Mouse (Mus musculus): Measurements from ENCODE around the gene 2010111I01Rik.

2010111I01Rik gene

GRCm38 (mm10) chr13:63247631-63248030, 282.9 kb downstream of the 2010111I01Rik start:
- DNase-seq, result no peak

- no peak for DNase-seq
These were observed 283.6 kb downstream of the 2010111I01Rik start for GRCm38 (mm10) chr13:63248318-63248717.

DNA sequence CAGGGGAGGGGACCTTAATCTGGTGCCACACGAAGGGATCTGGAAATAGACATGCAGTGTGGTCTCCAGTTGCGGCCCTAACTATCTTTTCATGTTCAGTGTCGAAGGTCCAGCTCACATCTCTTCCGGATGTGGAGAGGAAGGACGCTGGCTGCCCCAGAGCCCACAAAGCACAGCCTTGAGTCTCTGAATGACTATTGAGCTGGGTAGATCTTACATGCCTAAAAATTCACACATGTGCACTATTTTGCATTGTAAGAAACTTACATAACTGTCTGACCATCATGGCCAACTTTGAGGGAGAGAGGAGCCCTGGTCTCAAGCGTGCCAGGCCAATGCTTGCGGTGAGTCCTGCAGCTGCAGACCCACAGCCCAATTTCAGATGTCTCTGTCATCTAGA, 284.5 kb downstream of the 2010111I01Rik start:
- no peak for DNase-seq

- no peak for DNase-seq
These were observed 285.2 kb downstream of the 2010111I01Rik start for GRCm38 (mm10) chr13:63249741-63250431.

GRCm38 (mm10) chr13:63250441-63250980, 285.8 kb downstream of the 2010111I01Rik start:
- no peak for DNase-seq

GRCm38 (mm10) chr13:63251118-63251889, 286.6 kb downstream of the 2010111I01Rik start:
- DNase-seq, result no peak

DNA sequence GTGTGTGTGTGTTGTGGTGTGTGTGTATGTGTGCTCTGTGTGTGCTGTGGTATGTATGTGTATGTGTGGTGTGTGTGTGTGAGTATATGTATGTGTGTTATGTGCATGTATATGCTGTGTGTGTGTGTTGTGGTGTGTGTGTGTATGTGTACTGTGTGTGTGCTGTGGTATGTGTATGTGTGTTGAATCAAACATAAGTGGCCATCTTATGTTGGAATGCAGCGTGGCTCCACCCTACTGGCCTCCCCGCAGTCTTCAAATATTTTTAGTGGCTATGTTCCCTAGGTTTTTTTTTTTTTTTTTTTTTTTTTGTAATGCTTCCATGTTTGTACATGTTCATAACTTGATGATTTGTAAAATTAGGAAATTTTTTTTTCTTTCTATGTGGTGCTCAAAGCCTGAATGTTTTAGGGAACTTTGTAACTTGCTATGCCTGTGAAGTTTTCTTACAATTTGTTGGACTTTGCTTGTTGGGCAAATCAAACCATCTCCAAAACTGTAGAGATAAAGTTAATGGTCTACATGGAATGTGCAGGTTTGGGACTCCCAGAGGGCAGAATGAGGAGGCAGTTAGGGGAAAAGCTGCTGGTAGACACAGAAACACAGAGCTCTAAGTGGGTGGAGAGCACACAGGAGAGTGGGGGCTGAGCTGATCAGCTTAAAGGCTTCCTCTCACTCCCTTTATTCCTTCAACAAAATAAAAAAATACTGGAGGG, 287.8 kb downstream of the 2010111I01Rik start:
- DNase-seq, result no peak

GRCm38 (mm10) chr13:63253147-63253546, 288.5 kb downstream of the 2010111I01Rik start:
- no peak for DNase-seq

GRCm38 (mm10) chr13:63253886-63254636, 289.4 kb downstream of the 2010111I01Rik start:
- no peak for DNase-seq

- no peak for DNase-seq
These were observed 290.9 kb downstream of the 2010111I01Rik start for GRCm38 (mm10) chr13:63255519-63256011.

DNA sequence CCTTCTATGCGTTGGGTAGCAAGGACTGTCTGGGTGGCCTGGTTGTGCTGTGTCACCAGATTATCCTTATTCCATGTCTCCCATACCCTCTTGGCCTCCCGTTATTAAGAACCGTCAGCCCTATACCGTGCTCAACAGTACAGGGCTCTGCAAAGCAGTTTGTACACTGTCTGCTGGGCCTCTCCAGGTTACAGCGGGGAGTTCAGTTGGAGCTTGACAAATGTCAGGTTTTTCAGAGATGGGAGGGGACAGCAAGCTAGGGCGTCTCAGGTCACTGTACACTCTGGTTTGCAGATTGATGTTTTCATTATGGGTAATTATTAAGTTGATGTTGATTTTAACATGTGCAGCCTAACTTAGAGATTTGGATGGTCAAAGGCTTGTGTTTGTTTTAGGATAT, 291.5 kb downstream of the 2010111I01Rik start:
- no peak for DNase-seq

GRCm38 (mm10) chr13:63256807-63257206, 292.1 kb downstream of the 2010111I01Rik start:
- peak; percentile 63 for DNase-seq

DNA sequence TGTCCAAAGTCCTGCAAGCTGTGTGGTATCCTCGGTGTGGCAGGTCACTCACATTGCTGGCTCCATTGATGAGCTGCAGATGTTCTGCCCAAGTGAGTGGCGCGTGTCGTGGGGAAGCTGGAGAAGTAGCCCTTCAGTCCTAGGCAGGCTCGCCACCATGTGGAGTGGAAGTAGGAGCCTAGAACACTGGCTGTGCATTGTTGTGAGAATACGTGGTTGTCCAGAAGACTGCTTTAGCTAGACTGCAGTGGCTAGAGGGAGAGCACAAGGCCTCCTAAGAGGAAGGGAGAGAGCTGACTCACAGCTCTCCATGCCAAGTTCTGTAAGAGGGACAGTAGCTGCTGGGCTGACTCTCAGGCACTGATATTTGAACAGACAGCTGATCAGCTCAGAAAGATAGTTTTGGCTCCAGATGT, 293.5 kb downstream of the 2010111I01Rik start:
- no peak for DNase-seq

GRCm38 (mm10) chr13:63258671-63259070, 294.0 kb downstream of the 2010111I01Rik start:
- no peak for DNase-seq

GRCm38 (mm10) chr13:63260133-63260532, 295.4 kb downstream of the 2010111I01Rik start:
- DNase-seq, result no peak

DNA sequence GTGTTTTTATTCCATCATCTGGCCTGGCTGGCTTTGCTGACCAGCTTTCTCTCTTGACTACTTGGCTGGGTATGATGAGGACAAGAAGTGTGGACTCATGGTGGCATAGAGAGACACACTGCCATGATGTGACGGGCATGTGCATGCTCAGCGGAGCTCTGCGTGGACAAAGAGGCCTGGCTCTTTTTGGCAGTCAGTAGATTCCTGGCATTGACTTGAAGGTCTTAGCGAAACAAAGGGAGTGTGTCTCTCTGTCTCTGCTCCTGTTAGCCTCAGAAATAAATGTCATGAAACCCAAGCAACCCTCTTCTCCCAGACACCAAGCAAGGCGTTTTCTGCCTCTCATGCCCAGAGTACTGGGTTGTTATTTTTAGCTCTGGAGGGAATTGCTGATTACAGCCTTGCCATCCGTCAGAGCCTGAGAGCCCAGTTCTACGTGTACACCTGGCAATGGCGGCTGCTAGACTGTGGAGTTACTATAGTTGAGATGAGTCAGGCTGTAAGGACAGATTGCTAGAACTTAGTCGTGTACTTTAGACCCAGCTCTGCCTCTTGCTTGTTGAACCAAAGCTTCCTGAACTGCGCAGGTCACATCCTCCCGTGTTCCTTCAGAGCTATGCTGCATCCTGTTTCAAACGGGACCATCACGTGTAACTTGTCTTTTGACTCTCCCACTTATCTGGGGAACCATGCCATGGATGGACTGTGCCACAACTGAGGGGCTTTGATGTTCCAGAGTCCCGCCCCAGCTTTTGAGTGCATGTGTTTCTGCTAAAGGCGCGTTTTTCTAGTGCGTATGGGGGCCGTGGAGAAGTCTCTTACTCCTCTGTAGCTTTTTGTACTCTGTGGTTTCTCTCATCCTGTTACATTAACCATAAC, 296.3 kb downstream of the 2010111I01Rik start:
- DNase-seq, result no peak

GRCm38 (mm10) chr13:63261676-63262075, 297.0 kb downstream of the 2010111I01Rik start:
- no peak for DNase-seq

DNA sequence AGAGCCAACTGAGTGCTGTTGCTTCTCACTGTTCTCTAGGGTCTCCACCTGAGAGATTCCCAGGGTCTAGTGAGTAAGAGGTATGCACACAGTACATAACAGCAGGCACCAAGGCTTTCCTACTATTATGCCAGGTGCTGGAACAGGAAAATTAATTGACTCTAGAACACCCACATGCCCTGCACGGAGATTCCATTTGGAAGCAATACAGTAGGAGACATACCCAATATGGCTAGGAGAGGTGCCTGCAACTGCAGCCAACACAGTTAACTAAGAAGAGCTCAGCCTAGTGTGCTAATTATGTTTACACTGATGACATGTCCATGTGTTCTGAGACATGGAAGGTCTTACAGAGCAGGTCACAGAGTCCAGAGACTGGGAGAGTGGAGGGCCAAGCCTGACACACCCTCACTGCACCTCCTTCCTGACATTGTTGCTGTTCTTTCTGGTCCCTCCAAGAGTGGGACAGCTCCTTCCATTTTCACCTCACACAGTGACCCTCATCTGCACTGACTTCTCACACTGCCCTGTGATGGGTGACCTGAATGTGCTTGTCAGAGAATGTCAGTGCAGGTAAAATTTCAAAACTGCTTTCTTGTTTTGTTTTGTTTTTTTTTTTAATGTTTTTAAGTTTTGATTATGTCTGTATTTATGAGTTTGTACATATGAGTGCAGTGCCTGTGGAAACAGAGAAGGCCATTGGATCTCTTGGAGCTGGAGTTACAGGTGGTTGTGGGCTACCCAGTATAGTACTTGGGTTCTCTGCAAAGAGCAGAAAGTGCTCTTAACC, 297.7 kb downstream of the 2010111I01Rik start:
- no peak for DNase-seq

DNA sequence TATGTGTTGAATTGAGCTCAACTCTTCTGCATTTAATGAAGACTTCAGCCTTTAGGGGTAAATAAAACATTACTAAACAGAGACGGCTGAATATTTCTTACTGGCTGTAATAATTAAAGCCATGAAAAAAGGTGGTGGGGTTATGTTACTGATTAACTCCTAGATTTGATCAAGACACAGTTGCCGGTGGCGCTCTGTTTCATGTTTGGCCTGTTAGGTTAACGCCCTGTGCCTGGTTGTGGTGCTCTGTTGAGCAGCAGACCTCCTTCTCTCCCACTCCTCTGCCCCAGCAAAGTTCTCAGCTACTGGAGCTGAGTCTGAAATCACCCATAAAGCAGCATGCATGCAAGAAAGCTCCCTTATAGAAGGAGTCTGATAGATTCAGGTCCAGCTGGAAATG, 303.7 kb downstream of the 2010111I01Rik start:
- no peak for DNase-seq

DNA sequence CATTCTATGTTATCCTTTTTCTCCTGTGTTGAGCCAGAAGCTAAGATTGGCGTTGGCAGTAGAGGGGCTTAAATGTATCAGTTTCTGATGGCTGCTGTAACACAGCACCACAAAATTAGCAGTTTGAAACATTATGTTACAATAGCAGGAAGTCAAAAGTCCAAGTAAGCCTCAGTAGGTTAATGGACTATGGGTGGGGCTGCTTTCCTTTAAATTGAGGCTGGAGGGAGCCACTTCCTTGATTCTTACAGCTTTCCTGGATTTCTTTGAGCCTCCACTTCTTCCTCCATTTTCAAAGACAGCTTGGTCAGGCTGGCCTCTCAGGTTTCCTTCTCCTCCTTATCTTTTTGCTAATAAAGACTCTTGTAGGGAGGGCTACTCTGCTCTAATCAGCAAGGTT, 304.1 kb downstream of the 2010111I01Rik start:
- DNase-seq, result no peak

Data from embryo, embryonic 11 days (tissue).